Mouse (Mus musculus) embryonic fibroblast, embryonic 13.5 days (primary cell): Measurements from ENCODE around the gene Slc16a6.

Experiments used
- CTCF ChIP-seq: IDR thresholded peaks from 2 replicates; pipeline ENCODE4 v1.5.1; 2011; ENCODE audit warnings: mild to moderate bottlenecking, control low read depth, low read length, moderate library complexity, borderline replicate concordance; ENCODE audit not compliant: insufficient read depth
- POLR2A ChIP-seq: IDR thresholded peaks from 2 replicates; pipeline ENCODE4 v1.6.1; 2011; ENCODE audit warnings: low read depth, mild to moderate bottlenecking, control low read depth, low read length, moderate library complexity

GRCm38 (mm10) chr11:109475717-109476116 lies 2.3 kb upstream of the Slc16a6 start:
- TF ChIP-seq CTCF: no peak
- TF ChIP-seq POLR2A: no peak
